Mouse (Mus musculus): ENCODE data around the gene Clec9a.

- TF ChIP-seq CTCF (IDR thresholded peaks at IDR 0.05; ENCODE audit: extremely low read depth, insufficient read depth, low read length) (no peak), POLR2A (IDR thresholded peaks at IDR 0.05; ENCODE audit: extremely low read depth, insufficient read depth, low read length) (no peak)
Measured at GRCm38 (mm10) chr6:129407324-129407723, 1.3 kb upstream of the Clec9a start.

All from cortical plate, adult 2 months (tissue).